ENCODE assay signal across 14 mouse cellular contexts in the genomic region with DNA sequence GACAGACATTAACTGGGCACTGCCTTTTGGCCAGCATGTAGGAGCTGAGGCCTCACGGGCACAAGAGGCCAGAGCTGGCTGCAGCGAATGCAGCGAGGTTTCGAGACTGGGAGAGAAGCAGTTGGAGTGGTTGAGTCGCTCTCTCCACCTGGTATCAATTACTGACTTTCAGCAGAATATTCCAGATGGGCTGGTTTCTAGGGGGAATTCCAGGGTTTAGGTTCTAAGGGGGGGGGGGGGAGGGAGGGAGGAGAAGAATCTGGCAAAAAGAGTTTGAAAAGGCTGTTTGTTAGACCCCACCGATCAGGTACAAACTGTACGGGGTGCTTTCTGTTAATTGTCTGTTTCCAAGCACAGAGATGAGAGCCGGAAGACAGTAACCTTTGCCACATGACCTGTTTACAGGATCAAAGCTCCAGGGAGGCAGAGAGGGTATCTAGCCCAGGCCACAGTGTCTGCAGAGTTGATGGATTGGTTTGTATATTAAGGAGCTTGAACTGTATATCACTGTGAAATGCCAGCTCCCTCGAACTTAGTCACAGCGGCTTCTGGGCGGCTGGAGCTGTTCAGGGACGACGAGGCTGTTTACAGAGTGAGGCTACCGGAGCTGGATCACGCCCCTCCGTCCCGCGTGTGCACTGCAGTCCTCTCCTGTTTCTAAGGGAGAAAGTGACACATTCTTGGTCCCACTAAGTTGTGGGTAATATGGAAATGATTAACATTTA. TPM values are rescaled to one million over a fixed set of nuclear protein-coding genes. Genes with fewer than 3 reads are reported as not detected.
DNase-seq lines count a peak whose midpoint lies in the region; ATAC-seq and TF ChIP-seq lines count a peak whose summit lies in the region.
"Had no signal": no experiment of that assay in that cellular context is flagged by ENCODE, and none has a peak within 500 bp of the region (broad histone marks: within the 10 kb centered on the region; RNA-seq: fewer than 3 reads in every experiment).

No protein-coding gene starts in this region.

- no peaks in the 10 kb centered on the region for H3K27me3 ChIP-seq in forebrain, embryonic 10.5 days (ENCODE audit: poor library complexity, severe bottlenecking)
- no peaks in the 10 kb centered on the region for H3K27me3 ChIP-seq in forebrain, embryonic 16.5 days (replicated peaks; ENCODE audit: control insufficient read depth, insufficient read depth, low read length)
- no peaks in the 10 kb centered on the region for H3K27me3 ChIP-seq in lung, embryonic 14.5 days (ENCODE audit: insufficient read depth, low read length)
- no peaks in the 10 kb centered on the region for H3K27me3 ChIP-seq in embryonic facial prominence, embryonic 15.5 days
- no peaks in the 10 kb centered on the region for H3K27me3 ChIP-seq in stomach, embryonic 14.5 days (ENCODE audit: control insufficient read depth, insufficient read depth, low read length)

- no peak for DNase-seq in forebrain, embryonic 10.5 days (ENCODE audit: extremely low spot score, low spot score)
- DNase-seq in lung, embryonic 14.5 days, result peak; percentile 48
- no peak for DNase-seq in lung, postnatal 14 days
- no peak for DNase-seq in thymus, adult 18-20 months
- no peak for DNase-seq in urinary bladder, adult 2 months (ENCODE audit: low spot score)
- DNase-seq: B cell, adult 2 months; cerebellum, postnatal 14 days; forebrain, postnatal 0 days; kidney, postnatal 36 days; liver, postnatal 0 days; midbrain, embryonic 14.5 days had no signal

- 67% methylated on average over 18 of the region's 18 CpGs for WGBS in forebrain, embryonic 10.5 days
- WGBS in forebrain, embryonic 16.5 days, result 81% methylated on average over 18 of the region's 18 CpGs
- 9% methylated on average over 18 of the region's 18 CpGs for WGBS in lung, embryonic 14.5 days
- 20% methylated on average over 18 of the region's 18 CpGs for WGBS in embryonic facial prominence, embryonic 15.5 days
- WGBS in stomach, embryonic 14.5 days, result 13% methylated on average over 18 of the region's 18 CpGs

- no peak overlapping the region for H3K4me2 ChIP-seq in forebrain, embryonic 16.5 days (ENCODE audit: low read length)
- H3K4me2 ChIP-seq in lung, embryonic 14.5 days, result peak overlapping the region; percentile 38
- H3K4me2 ChIP-seq in embryonic facial prominence, embryonic 15.5 days (replicated peaks), result peak overlapping the region; percentile 12; the same call in 1 of the 2 replicates
- 0 out of 2 replicates have a peak overlapping the region, but pooled peaks have one; percentile 10 for H3K4me2 ChIP-seq in stomach, embryonic 14.5 days (replicated peaks; ENCODE audit: low read depth, low read length)

- H3K27ac ChIP-seq in forebrain, embryonic 10.5 days, result peak overlapping the region; percentile 64
- H3K27ac ChIP-seq in forebrain, embryonic 16.5 days (ENCODE audit: low read length), result no peak overlapping the region
- H3K27ac ChIP-seq in lung, embryonic 14.5 days (ENCODE audit: low read depth), result no peak overlapping the region
- H3K27ac ChIP-seq in embryonic facial prominence, embryonic 15.5 days (replicated peaks), result no peak overlapping the region
- no peak overlapping the region for H3K27ac ChIP-seq in stomach, embryonic 14.5 days (ENCODE audit: low read length)

- ATAC-seq in forebrain, embryonic 16.5 days, result no peak
- peak; percentile 54 for ATAC-seq in lung, embryonic 14.5 days (ENCODE audit: insufficient read depth)
- no peak for ATAC-seq in embryonic facial prominence, embryonic 15.5 days (ENCODE audit: insufficient number of reproducible peaks, low FRiP score, low TSS enrichment, low read depth)
- no peak for ATAC-seq in stomach, embryonic 14.5 days (ENCODE audit: insufficient number of reproducible peaks, insufficient read depth, low FRiP score, low read depth)
- ATAC-seq: forebrain, postnatal 0 days; liver, postnatal 0 days had no signal

- no peak for TF ChIP-seq CTCF in lung, embryonic 14.5 days (IDR thresholded peaks at IDR 0.05; ENCODE audit: low read depth)

- H3K9ac ChIP-seq in forebrain, embryonic 16.5 days (replicated peaks; ENCODE audit: low read depth, low read length), result no peak overlapping the region
- no peak overlapping the region for H3K9ac ChIP-seq in lung, embryonic 14.5 days
- no peak overlapping the region for H3K9ac ChIP-seq in embryonic facial prominence, embryonic 15.5 days
- no peak overlapping the region for H3K9ac ChIP-seq in stomach, embryonic 14.5 days (replicated peaks; ENCODE audit: low read depth, low read length)
- H3K9ac ChIP-seq: forebrain, postnatal 0 days; liver, postnatal 0 days had no signal

- H3K4me3 ChIP-seq in forebrain, embryonic 10.5 days, result no peak overlapping the region
- no peak overlapping the region for H3K4me3 ChIP-seq in forebrain, embryonic 16.5 days (replicated peaks; ENCODE audit: low read length)
- H3K4me3 ChIP-seq in lung, embryonic 14.5 days (ENCODE audit: low read depth, low read length), result no peak overlapping the region
- no peak overlapping the region for H3K4me3 ChIP-seq in embryonic facial prominence, embryonic 15.5 days (replicated peaks)
- H3K4me3 ChIP-seq in stomach, embryonic 14.5 days (ENCODE audit: low read depth, low read length), result no peak overlapping the region

- no peaks in the 10 kb centered on the region for H3K4me1 ChIP-seq in forebrain, embryonic 10.5 days
- no peaks in the 10 kb centered on the region for H3K4me1 ChIP-seq in forebrain, embryonic 16.5 days (replicated peaks; ENCODE audit: control insufficient read depth, insufficient read depth, low read length)
- H3K4me1 ChIP-seq in lung, embryonic 14.5 days (ENCODE audit: insufficient read depth), result no peaks in the 10 kb centered on the region
- peaks cover 10% of the 10 kb centered on the region; the same call in 1 of the 2 replicates for H3K4me1 ChIP-seq in embryonic facial prominence, embryonic 15.5 days
- peaks cover 3% of the 10 kb centered on the region; the same call in 1 of the 2 replicates for H3K4me1 ChIP-seq in stomach, embryonic 14.5 days (ENCODE audit: control insufficient read depth, insufficient read depth, low read length)

- no peaks in the 10 kb centered on the region; the same call in 1 of the 2 replicates for H3K9me3 ChIP-seq in forebrain, embryonic 10.5 days
- H3K9me3 ChIP-seq in forebrain, embryonic 16.5 days (ENCODE audit: control insufficient read depth, low read length), result no peaks in the 10 kb centered on the region; the same call in 1 of the 2 replicates
- peaks cover 5% of the 10 kb centered on the region; the same call in 1 of the 2 replicates for H3K9me3 ChIP-seq in lung, embryonic 14.5 days (ENCODE audit: low read depth, low read length)
- no peaks in the 10 kb centered on the region for H3K9me3 ChIP-seq in embryonic facial prominence, embryonic 15.5 days (replicated peaks)
- H3K9me3 ChIP-seq in stomach, embryonic 14.5 days (ENCODE audit: control insufficient read depth, low read depth, low read length), result no peaks in the 10 kb centered on the region

- H3K36me3 ChIP-seq in forebrain, embryonic 10.5 days (replicated peaks), result no peaks in the 10 kb centered on the region
- H3K36me3 ChIP-seq in forebrain, embryonic 16.5 days (ENCODE audit: control insufficient read depth, insufficient read depth), result no peaks in the 10 kb centered on the region
- no peaks in the 10 kb centered on the region for H3K36me3 ChIP-seq in lung, embryonic 14.5 days (ENCODE audit: insufficient read depth)
- no peaks in the 10 kb centered on the region for H3K36me3 ChIP-seq in embryonic facial prominence, embryonic 15.5 days
- H3K36me3 ChIP-seq in stomach, embryonic 14.5 days (ENCODE audit: control insufficient read depth, insufficient read depth, low read length), result no peaks in the 10 kb centered on the region

RNA-seq across cellular contexts. Expression of gene Dact1, which starts 51.3 kb away (rescaled TPM):
- polyA plus RNA-seq in forebrain, embryonic 10.5 days (2016; fragmentation: Nextera tagmentation; extraction: Ambion mirVana), result 4.9 and 5.6 TPM in 2 replicates
- 31.1 and 31.4 TPM in 2 replicates for polyA plus RNA-seq in forebrain, embryonic 16.5 days (2015; fragmentation: Nextera tagmentation; extraction: Ambion mirVana)
- 9.0 and 10.4 TPM in 2 replicates for polyA plus RNA-seq in lung, embryonic 14.5 days (2014; fragmentation: Nextera tagmentation; extraction: Ambion mirVana)
- 18.4 and 19.9 TPM in 2 replicates for polyA plus RNA-seq in embryonic facial prominence, embryonic 15.5 days (2015; fragmentation: Nextera tagmentation; extraction: Ambion mirVana)
- 17.9 and 18.9 TPM in 2 replicates for polyA plus RNA-seq in stomach, embryonic 14.5 days (2014; fragmentation: Nextera tagmentation; extraction: Ambion mirVana)
- 15.3 and 19.0 TPM in 2 replicates for polyA plus RNA-seq in urinary bladder, adult 2 months (2012; rRNA removed)
